Mouse (Mus musculus) embryonic facial prominence, embryonic 12.5 days (tissue): ENCODE results near the gene Mcm6. TPM values are rescaled to one million over a fixed set of nuclear protein-coding genes. Genes with fewer than 3 reads are reported as not detected.

Source experiments
- ATAC-seq: fragments of 200-750 bp; cut with Nextera tagmentation; 2 replicates; pipeline ENCODE4 v1.8.0; 2017; ENCODE audit not compliant: insufficient number of reproducible peaks, insufficient read depth, low FRiP score, low TSS enrichment
- H3K27ac ChIP-seq: fragments of 300-500 bp; sonication (generic); 2 replicates; pipeline ENCODE4 v1.5.1; 2016; ENCODE audit warnings: mild to moderate bottlenecking
- H3K27me3 ChIP-seq: fragments of 300-500 bp; sonication (generic); 2 replicates; pipeline ENCODE4 v1.6.1; 2016; ENCODE audit warnings: mild to moderate bottlenecking, moderate library complexity
- H3K36me3 ChIP-seq: fragments of 300-500 bp; sonication (generic); 2 replicates; pipeline ENCODE4 v1.6.1; 2016; ENCODE audit warnings: mild to moderate bottlenecking
- H3K4me1 ChIP-seq: fragments of 300-500 bp; sonication (generic); 2 replicates; pipeline ENCODE4 v1.6.1; 2016
- H3K4me2 ChIP-seq: fragments of 300-500 bp; sonication (generic); replicated peaks from 2 replicates; pipeline ENCODE4 v1.6.1; 2016; ENCODE audit warnings: mild to moderate bottlenecking, moderate library complexity
- H3K4me3 ChIP-seq: fragments of 300-500 bp; sonication (generic); 2 replicates; pipeline ENCODE4 v1.5.1; 2016; ENCODE audit warnings: mild to moderate bottlenecking
- H3K9ac ChIP-seq: fragments of 300-500 bp; sonication (generic); 2 replicates; pipeline ENCODE4 v1.6.1; 2016; ENCODE audit warnings: mild to moderate bottlenecking, moderate library complexity
- H3K9me3 ChIP-seq: fragments of 300-500 bp; sonication (generic); 2 replicates; pipeline ENCODE4 v1.6.1; 2016; ENCODE audit warnings: mild to moderate bottlenecking, moderate library complexity
- WGBS: fragments of 180-500 bp; shearing (Covaris S2); methylation state at CpG from one replicate; pipeline ENCODE4 v1.1.7; 2016; 5-methylcytosine and 5-hydroxymethylcytosine counted together
- polyA plus RNA-seq: library from polyadenylated mRNA; unstranded; fragments of >200 nt; fragmentation: Nextera tagmentation; extraction: Ambion mirVana; gene quantifications from 2 replicates; pipeline ENCODE4 v1.2.1, GENCODE M21; 2016

The Mcm6 gene
- polyA plus RNA-seq, result 265 and 275 TPM in 2 replicates

DNA sequence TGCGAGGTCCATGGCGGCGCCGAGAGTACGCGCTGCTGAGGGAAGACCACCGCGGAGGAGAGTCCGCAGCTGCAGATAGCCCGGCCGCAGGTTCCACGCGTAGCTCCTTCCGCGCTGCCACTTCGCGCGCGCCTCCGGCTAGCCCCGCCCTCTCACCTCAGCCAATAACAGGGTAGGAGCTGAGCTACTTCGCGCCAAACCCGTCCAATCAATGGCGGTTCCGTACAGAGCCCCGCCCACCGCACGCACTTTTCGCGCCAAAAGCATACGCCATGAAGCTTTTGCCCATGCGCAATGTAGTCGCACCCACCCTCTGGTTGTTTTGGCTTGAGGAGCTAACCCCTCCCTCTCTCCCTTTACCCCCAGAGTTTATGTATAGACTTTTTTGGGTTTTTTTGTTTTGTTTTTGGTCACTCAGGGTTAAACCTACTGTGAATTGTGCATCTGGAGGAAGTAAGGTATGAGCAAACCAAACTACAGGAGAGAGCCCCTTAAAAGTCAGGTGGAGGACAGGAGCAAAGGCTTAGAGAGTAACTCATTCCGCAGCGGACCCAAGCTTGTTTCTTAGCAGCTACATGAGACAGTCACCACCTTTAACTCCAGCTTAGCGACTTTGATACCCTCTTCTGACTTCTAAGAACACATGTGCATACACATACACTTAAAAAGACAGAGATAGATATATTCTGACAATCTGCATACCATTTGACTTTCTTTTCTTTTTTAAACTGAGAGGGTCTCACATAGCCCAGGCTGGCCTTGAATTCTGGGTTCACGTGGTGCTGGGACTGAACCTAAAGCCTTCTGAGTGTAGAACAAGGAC is at the start of gene Mcm6:
TSS of gene Mcm6 (minus strand) at position 111 of the 823 bp plus-strand sequence.
- Histone ChIP-seq H3K4me3 (peak within 1 kb of the TSS; percentile 66), H3K4me2 (peak within 1 kb of the TSS; percentile 67), H3K27ac (peak within 1 kb of the TSS; percentile 94), H3K9me3 (no peaks in the 10 kb centered on the region), H3K27me3 (no peaks in the 10 kb centered on the region), H3K4me1 (peaks cover 20% of the 10 kb centered on the region), H3K36me3 (peaks cover 27% of the 10 kb centered on the region), H3K9ac (peak within 1 kb of the TSS; percentile 68)
- ATAC-seq, result peak; percentile 96
- 3% methylated on average over 38 of the region's 38 CpGs for WGBS

DNA sequence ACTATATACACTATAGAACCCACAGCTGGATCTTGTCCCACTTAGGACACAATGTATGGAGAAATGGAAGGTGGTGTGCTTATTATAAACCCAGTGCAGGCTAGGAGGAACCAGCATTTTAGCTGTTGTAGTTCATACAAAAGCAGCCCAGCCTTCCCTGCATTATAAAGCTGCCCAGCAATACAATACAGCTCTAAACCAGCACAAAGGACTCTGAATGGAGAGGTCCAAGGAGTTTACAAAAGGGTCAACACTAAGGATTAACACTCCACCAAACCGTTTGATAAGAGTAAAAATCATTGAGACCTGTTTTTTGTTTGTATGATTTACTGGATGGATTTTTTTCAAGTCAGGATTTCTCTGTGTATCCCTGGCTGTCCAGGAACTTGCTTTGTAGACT is 47.4 kb upstream of the Mcm6 start:
- no peaks in the 10 kb centered on the region for H3K27me3 ChIP-seq
- no peak overlapping the region for H3K27ac ChIP-seq
- peaks cover 11% of the 10 kb centered on the region; the same call in 1 of the 2 replicates for H3K36me3 ChIP-seq
- no peaks in the 10 kb centered on the region for H3K9me3 ChIP-seq
- no peak overlapping the region for H3K9ac ChIP-seq
- no peak overlapping the region for H3K4me3 ChIP-seq
- H3K4me1 ChIP-seq, result no peaks in the 10 kb centered on the region
- WGBS, result 56% methylated on average over 1 of the region's 1 CpGs
- no peak for ATAC-seq
- no peak overlapping the region for H3K4me2 ChIP-seq

DNA sequence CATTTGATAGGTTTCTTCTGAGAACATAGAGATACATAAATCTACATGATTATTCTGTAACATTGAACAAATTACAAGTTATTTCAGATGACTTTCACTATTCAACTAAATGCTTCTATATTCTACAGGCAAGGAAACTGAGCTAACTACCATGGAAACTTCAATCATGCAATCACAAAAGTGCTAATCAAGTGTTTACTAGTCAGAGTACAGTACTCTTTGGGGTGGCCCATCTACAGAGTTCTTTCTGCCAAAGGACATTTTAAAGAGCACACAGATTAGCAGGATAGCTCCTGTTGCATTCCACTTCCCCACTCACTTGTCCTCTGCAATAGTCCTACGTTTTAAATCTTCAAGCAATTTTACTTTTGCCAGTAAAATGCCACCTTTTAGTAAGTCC is 46.2 kb upstream of the Mcm6 start:
- no peaks in the 10 kb centered on the region for H3K27me3 ChIP-seq
- no peak overlapping the region for H3K9ac ChIP-seq
- ATAC-seq, result no peak
- WGBS, result 80% methylated on average over 1 of the region's 1 CpGs
- H3K36me3 ChIP-seq, result peaks cover 12% of the 10 kb centered on the region
- H3K4me2 ChIP-seq, result no peak overlapping the region
- no peak overlapping the region for H3K27ac ChIP-seq
- H3K4me1 ChIP-seq, result no peaks in the 10 kb centered on the region
- no peaks in the 10 kb centered on the region for H3K9me3 ChIP-seq
- H3K4me3 ChIP-seq, result no peak overlapping the region

DNA sequence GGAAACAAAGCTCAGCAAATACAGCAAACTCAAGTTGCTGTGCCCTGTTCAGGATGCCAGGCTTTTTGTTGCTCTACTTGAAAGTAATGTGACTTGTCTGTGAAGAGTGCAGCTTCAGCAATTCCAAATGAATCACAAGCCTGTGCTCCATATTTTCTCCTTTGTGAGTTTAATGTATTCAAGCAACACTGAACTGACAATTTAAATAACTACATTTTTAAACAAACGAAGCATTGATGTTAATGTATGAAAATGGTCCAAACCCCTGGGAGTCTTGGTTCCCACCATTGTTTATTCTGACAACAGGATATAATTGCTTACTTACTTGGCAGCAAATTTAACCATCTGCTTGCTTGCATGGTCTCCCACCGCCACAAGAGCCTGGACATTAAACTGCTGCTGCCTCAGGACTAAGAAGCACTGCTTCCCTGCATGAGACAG is 45.6 kb upstream of the Mcm6 start:
- no peaks in the 10 kb centered on the region for H3K4me1 ChIP-seq
- 69% methylated on average over 2 of the region's 2 CpGs for WGBS
- peaks cover 11% of the 10 kb centered on the region for H3K36me3 ChIP-seq
- H3K27me3 ChIP-seq, result no peaks in the 10 kb centered on the region
- H3K9ac ChIP-seq, result no peak overlapping the region
- H3K4me3 ChIP-seq, result no peak overlapping the region
- ATAC-seq, result no peak
- H3K4me2 ChIP-seq, result no peak overlapping the region
- no peaks in the 10 kb centered on the region for H3K9me3 ChIP-seq
- H3K27ac ChIP-seq, result no peak overlapping the region

DNA sequence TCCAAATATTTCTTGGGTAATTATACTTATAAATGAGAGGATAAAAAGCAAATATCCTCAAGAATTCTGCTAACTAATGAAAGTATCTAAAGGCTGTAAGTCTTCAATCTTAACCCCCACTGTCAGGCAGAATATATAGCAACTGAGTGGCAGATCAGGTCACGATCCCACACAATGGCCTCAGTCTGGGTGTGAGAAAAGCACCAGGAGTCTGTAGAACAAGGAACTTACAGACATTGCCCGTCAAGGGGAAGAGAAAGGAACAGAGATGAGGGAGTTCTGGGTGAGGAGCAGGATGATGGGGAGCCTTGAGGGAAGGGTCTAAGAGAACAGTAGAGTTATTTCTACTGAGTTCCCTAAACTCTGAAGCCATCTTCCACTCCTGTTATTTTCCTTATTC is 41.5 kb upstream of the Mcm6 start:
- Histone ChIP-seq H3K4me3 (no peak overlapping the region), H3K4me1 (no peaks in the 10 kb centered on the region), H3K4me2 (no peak overlapping the region), H3K9ac (no peak overlapping the region), H3K27ac (no peak overlapping the region), H3K36me3 (peaks cover 25% of the 10 kb centered on the region), H3K27me3 (no peaks in the 10 kb centered on the region), H3K9me3 (no peaks in the 10 kb centered on the region)
- no peak for ATAC-seq
- WGBS, result 58% methylated on average over 2 of the region's 2 CpGs

DNA sequence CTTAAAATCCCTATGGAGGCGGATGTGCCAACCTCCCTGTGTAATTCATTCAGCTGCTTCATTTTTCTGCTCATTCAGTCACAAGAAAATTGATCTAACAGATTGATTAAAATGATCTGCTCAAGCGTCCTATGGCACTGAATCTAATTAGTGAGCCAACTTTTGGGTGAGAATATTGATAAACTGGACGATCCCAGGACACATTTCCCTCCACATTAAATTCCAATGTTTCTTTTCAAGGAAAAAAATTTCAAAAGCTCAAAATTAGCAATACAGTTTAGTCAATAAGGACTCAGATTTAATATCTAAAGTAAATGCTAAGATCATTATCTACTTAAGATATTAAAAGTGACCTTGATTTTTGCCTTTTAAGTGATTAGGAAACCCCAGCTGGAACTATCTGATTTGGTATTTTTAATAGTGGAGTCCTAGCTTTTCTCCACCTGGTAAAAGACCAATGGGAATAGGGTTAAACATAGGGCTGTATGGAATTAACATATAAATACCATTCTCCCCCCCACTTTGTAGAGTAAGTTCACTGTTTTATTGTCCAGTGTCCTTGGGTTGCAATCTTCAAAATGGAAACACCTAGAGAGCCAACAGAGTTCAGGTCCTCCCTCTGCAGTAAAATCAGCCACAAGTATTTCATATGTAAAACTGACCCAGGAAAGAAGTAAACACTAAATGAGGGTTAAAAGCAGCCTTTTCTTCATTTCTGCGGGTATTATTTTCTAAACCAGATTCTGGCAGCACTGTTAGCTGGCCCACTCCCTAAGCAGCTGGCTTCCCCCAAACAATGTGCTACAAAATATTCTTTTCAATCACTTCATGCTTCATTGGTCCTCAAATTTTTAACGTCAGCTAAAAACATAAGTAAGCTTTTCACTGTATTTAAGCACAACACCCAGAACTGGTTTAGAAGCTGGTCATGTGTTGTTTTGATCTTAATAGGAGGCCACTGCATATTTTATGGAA is 40.8 kb upstream of the Mcm6 start:
- Histone ChIP-seq H3K9ac (no peak overlapping the region), H3K36me3 (peaks cover 25% of the 10 kb centered on the region), H3K27me3 (no peaks in the 10 kb centered on the region), H3K4me2 (no peak overlapping the region), H3K4me3 (no peak overlapping the region), H3K4me1 (no peaks in the 10 kb centered on the region), H3K9me3 (no peaks in the 10 kb centered on the region), H3K27ac (no peak overlapping the region)
- no peak for ATAC-seq
- WGBS, result 77% methylated on average over 5 of the region's 5 CpGs

DNA sequence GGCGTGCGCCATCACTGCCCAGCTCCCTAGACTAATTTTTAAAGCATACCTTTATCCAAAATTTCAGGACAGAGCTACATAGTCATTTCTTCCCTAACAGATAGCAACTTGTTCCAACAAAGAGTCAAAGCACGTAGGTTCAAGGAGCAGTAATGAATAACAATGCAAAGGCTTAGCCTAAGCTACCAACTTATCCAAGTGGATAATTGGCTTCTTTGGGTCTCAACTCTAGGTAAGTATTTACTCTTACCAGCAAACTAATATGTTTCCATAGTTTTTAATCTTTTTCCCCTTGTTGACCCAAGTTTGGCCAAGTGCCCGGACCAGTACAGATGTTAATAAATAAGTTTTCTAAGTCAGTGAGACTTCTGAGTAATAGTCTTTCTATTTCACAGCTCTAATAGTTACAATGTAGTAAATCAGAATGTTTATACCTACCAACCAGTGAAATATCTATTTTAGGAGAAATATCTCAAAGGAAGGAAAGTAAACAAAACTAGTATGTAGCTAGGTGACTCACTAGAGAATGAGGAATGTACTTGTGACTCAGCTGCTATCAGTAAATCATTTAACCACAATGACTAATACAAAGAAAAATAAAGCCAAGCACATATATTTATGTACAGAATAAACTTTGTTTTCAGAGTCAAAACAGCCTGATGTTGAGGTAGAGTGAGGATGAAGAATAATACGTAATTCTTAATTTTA is 39.4 kb upstream of the Mcm6 start:
- 92% methylated on average over 5 of the region's 5 CpGs for WGBS
- H3K4me3 ChIP-seq, result no peak overlapping the region
- H3K9me3 ChIP-seq, result no peaks in the 10 kb centered on the region
- H3K27ac ChIP-seq, result no peak overlapping the region
- no peaks in the 10 kb centered on the region for H3K4me1 ChIP-seq
- H3K27me3 ChIP-seq, result no peaks in the 10 kb centered on the region
- H3K4me2 ChIP-seq, result no peak overlapping the region
- no peak for ATAC-seq
- no peak overlapping the region for H3K9ac ChIP-seq
- H3K36me3 ChIP-seq, result peaks cover 21% of the 10 kb centered on the region

DNA sequence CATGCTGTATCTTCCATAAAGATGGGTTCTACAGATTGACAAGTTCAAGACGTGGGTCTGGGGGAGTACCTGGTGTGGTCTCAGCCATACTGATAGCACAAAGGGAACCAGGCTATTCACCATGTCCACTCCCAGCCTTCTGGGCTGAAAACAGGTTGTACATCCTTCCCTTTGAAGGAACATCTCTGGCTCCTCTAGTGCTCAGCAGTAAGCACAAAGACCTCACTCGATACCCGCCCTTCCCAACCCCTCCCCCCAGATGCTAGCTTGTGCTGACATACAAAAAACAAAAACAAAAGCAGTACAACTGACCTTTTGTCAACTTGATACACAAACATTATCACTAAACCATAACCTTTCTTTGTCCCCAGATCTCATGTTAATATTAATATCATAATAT is 35.2 kb upstream of the Mcm6 start:
- H3K27ac ChIP-seq, result no peak overlapping the region
- no peak overlapping the region for H3K4me2 ChIP-seq
- peaks cover 18% of the 10 kb centered on the region; the same call in 1 of the 2 replicates for H3K36me3 ChIP-seq
- no peak for ATAC-seq
- no peak overlapping the region for H3K9ac ChIP-seq
- no peaks in the 10 kb centered on the region for H3K27me3 ChIP-seq
- H3K4me3 ChIP-seq, result no peak overlapping the region
- H3K9me3 ChIP-seq, result no peaks in the 10 kb centered on the region
- WGBS, result 88% methylated on average over 3 of the region's 3 CpGs
- no peaks in the 10 kb centered on the region for H3K4me1 ChIP-seq

DNA sequence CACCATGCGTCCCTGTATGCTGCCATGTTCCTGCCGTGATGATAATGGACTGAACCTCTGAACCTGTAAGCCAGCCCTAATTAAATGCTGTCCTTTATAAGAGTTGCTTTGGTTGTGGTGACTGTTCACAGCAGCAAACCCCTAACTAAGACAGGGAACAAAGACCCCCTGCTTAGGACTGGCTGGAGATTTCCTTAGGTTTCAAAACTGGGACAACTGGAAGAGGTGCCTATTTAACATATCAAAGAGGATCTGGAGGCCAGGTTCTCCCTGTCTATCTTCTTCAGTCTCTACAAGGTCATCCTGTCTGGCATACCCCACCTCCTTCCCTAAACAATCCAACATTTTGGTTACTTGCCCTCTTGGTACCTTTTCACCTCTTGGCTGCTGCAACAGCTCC is 32.9 kb upstream of the Mcm6 start:
- no peaks in the 10 kb centered on the region for H3K27me3 ChIP-seq
- H3K27ac ChIP-seq, result no peak overlapping the region
- H3K36me3 ChIP-seq, result peaks cover 16% of the 10 kb centered on the region; the same call in 1 of the 2 replicates
- WGBS, result 72% methylated on average over 2 of the region's 2 CpGs
- H3K9me3 ChIP-seq, result no peaks in the 10 kb centered on the region
- H3K4me1 ChIP-seq, result no peaks in the 10 kb centered on the region
- H3K4me3 ChIP-seq, result no peak overlapping the region
- no peak overlapping the region for H3K4me2 ChIP-seq
- ATAC-seq, result no peak
- no peak overlapping the region for H3K9ac ChIP-seq

DNA sequence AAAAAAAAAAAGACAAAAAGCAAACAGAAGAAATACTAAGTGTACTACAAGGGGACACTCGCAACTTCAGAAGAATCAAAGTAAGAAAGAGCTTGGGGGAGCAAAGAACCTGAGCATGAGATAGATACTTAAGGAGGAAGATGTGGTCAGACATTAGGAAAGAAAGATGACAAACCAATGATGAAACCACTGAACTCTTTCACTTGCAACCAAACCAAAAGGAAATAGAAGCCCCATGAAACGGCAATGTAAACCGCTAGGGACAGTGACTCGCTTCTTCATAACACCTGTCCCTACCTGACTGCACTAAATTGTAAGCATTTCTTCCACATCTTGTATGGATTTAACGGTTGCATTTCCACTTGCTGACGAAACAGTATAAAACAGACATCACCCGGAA is 27.0 kb upstream of the Mcm6 start:
- 90% methylated on average over 7 of the region's 7 CpGs for WGBS
- peaks cover 27% of the 10 kb centered on the region for H3K36me3 ChIP-seq

DNA sequence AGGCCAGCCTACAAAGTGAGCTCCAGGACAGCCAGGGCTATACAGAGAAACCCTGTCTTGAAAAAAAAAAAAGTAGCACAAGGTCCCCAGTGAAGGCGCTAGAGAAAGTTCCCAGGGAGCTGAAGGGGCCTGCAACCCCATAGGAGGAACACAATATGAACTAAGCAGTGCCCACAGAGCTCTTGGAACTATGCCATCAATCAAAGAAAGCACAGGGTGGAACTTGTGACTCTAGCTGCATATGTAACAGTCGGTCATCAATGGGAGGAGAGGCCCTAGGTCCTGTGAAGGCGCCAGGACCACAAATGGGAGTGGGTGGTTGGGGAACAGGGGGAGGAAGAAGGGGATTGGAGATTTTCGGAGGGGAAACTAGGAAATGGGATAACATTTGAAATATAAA is 17.4 kb upstream of the Mcm6 start:
- H3K4me3 ChIP-seq, result no peak overlapping the region
- H3K27ac ChIP-seq, result no peak overlapping the region
- H3K9ac ChIP-seq, result no peak overlapping the region
- H3K36me3 ChIP-seq, result peaks cover 22% of the 10 kb centered on the region
- ATAC-seq, result no peak
- WGBS, result 96% methylated on average over 4 of the region's 4 CpGs
- H3K9me3 ChIP-seq, result no peaks in the 10 kb centered on the region
- no peaks in the 10 kb centered on the region for H3K4me1 ChIP-seq
- no peaks in the 10 kb centered on the region for H3K27me3 ChIP-seq
- no peak overlapping the region for H3K4me2 ChIP-seq

More for the DNA sequence above, 27.0 kb upstream of the Mcm6 start:
- Histone ChIP-seq H3K27ac (no peak overlapping the region), H3K4me3 (no peak overlapping the region), H3K4me2 (no peak overlapping the region), H3K27me3 (no peaks in the 10 kb centered on the region), H3K9me3 (no peaks in the 10 kb centered on the region), H3K9ac (no peak overlapping the region), H3K4me1 (no peaks in the 10 kb centered on the region)
- ATAC-seq, result no peak
